Mouse (Mus musculus) bone marrow macrophage, adult 2 months (primary cell): ENCODE data around the gene Glp1r.

Experiments used
- CTCF ChIP-seq: IDR thresholded peaks from 2 replicates; pipeline ENCODE4 v1.5.1; 2012; ENCODE audit warnings: low read depth, mild to moderate bottlenecking, low read length, moderate library complexity
- POLR2A ChIP-seq: IDR thresholded peaks from 2 replicates; pipeline ENCODE4 v1.6.1; 2012; ENCODE audit warnings: mild to moderate bottlenecking, low read depth, low read length, borderline replicate concordance

- TF ChIP-seq CTCF (no peak), POLR2A (no peak)
Measured at GRCm38 (mm10) chr17:30857347-30857746, 44.3 kb upstream of the Glp1r start.
